Mouse (Mus musculus) adrenal gland, postnatal 25 days (tissue): ENCODE data around the gene App. TPM values are rescaled to one million over a fixed set of nuclear protein-coding genes. Genes with fewer than 3 reads are reported as not detected.

Experiments used
- DNase-seq: peaks from one replicate; pipeline ENCODE4 v3.0.0; 2021; ENCODE audit warnings: mixed read lengths
- total RNA-seq: library from RNA; stranded (reverse); gene quantifications from 2 replicates; pipeline ENCODE4 v1.2.3, GENCODE M21; 2021

The App gene
- total RNA-seq, 1 experiment from 2014 or later, result 357 TPM

DNA sequence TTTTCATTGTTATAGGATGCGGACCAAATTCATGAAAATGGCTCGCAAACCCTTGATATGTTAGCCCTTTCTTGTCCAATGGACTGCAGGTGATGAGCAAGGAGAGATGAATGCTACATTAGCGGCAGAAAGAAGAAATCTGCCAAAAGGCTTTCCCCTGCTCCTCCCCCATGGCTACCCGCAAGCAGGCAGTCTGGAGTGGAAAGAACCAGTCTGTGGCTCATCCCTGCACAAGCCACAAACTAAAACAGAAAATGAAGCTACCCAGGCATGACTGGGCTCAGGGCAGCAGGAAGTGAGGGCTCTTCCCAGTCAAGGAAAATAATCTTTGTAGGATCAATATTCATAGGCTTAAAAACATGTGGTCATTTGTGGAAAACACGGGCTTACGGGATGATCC lies 54.6 kb downstream of the App start:
- DNase-seq, result no peak

GRCm38 (mm10) chr16:85117541-85117940 lies 56.0 kb downstream of the App start:
- no peak for DNase-seq

- DNase-seq, result no peak
Observed at GRCm38 (mm10) chr16:85115837-85116236, 57.7 kb downstream of the App start.

GRCm38 (mm10) chr16:85114742-85115141 lies 58.8 kb downstream of the App start:
- no peak for DNase-seq

DNA sequence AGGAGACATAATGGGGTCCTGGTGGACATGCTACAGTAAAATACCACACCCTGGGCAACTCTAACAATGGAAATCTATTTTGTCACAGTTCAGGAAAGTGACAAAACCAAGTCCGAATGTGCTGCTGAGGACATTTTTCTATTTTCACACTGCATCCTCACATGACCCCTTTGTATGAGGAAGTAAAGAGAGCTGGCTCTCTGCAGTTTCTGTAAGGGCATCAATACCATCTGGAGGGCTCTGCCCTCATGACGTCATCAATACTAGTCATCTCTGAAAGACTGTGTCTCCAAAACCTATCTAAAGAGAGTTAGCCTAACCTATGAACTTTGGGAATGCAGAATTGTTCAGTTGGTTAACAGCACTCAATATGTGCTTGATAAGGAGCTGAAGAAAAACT lies 59.6 kb downstream of the App start:
- no peak for DNase-seq

GRCm38 (mm10) chr16:85112254-85112653 lies 61.3 kb downstream of the App start:
- DNase-seq, result no peak

GRCm38 (mm10) chr16:85110428-85110827 lies 63.1 kb downstream of the App start:
- DNase-seq, result no peak

DNA sequence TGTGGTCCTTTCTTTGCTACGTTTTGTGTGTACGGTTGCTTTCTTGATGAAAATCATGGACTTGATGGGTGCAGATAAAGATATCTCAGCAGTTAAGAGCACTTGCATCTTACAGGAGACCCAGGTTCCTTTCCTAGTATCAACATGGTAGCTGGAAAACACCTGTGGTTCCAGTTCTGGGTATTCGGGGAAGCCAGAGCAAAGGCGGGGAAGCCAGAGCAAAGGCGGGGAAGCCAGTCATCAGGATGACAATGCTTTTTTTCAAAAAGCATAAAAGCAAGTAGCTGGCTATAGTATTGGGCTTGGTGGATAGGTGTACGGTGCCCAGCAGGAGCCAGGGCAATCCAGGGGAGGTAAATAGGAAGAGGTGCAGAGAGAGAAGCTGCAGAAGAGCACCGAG lies 65.1 kb downstream of the App start:
- DNase-seq, result no peak

- DNase-seq, result no peak
Observed at GRCm38 (mm10) chr16:85106644-85107323, 66.8 kb downstream of the App start.

GRCm38 (mm10) chr16:85105603-85106002 lies 68.0 kb downstream of the App start:
- no peak for DNase-seq

DNA sequence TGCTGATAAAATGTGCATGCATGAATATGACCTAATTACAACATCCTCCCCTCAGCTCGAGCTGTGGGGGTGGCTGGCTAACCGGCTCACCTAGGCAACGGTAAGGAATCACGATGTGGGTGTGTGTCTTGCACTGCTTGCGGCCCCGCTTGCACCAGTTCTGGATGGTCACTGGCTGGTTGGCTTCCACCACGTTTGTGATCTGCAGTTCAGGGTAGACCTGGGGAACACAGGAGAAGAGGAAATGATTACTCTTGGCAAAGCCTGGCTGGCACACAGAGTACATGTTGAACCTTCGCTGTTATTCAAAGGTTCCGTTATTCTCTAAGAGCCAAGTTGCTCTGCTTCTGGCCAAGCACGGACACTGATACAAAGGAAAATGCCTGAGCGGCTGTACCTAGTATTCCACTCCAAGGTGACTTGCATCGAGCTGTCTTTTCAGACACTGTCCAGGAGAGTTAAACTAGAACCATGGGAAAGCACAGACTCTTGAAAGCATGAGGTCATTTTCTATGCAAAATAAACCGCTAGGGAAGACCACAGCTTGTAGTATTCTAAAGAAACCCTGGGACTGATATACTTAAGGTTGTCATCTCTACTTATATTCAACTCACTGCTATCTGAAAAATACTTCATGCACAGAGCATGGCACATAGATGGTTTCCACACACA lies 70.3 kb downstream of the App start:
- DNase-seq, result no peak

DNA sequence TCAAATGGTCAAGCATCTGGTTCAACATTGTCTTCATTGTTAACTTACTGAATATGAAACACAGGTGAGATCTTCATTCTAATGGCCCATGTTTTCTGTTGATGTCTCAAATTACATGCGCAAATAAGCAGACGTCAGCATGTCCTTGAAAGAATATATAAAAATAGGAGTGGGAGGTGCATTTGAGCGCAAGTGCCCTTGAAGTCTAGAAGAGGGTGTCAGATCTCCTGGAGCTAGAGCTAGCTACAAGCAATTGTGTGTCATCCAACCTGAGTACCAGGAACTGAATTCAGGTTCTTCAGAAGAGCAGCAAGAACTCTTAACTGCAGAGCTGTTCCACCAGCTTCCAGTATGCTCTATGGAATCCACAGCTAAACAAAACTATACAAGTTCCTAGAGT lies 72.0 kb downstream of the App start:
- DNase-seq, result no peak

- no peak for DNase-seq
Observed at GRCm38 (mm10) chr16:85100806-85101205, 72.8 kb downstream of the App start.

- no peak for DNase-seq
Observed at GRCm38 (mm10) chr16:85099487-85099886, 74.1 kb downstream of the App start.

DNA sequence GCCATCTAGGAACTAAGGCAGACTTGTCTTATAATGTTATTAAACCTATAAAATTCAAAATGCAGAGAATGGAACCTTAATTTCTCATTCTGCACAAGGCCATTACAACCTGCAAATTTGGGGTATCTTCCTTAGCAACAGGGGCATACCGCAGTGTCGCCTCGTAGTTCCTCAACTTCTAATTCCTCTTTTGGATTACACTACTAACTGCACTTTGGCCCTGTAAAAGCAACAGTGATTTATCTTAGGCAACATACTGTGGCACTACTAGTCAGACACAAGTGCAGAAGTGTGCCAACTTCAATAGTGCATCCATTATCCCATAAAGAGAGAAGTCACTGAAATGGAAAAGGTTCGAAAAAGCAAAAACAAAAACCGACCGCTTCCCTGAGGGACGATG lies 74.5 kb downstream of the App start:
- no peak for DNase-seq

DNA sequence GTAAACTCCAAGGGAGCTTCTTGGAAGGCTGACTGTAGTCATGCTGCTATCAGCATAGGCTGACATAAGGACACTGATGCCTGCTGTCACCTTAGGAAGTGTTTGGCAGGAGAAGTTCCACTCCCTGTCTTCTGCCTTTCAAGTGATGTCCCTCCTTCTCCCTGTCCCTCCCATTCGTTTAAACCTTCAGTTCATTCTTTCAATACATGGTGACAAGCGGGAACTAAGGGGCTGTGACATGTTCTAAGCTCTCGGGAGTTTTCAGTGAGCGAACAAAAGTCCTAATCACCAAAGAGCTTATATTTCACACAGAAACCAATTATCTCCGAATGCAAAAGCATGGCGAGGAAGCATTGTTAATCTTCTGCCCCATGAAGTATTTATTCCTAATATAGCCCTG lies 77.2 kb downstream of the App start:
- no peak for DNase-seq

GRCm38 (mm10) chr16:85095923-85096322 lies 77.6 kb downstream of the App start:
- DNase-seq, result no peak

DNA sequence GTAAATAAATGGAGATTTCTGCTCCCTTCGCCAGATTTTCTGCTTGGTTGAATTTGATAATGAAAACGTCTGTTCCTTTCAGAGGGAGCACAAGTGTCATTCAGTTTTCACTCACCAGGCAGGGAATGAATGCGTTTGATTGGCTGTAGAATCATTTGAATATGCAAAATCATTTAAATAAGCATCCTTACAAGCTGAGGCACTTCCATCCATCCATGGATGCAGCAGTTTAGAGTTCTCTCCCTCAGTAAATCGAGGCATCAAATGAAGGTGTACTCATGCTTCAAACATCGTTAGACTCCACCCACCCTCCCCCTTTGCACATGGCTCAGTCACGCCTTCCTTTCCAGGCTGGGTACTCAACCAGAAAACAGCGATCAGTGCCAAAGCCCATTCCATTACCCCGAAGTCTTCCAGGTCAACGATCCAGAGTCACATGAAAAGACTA lies 80.9 kb downstream of the App start:
- no peak for DNase-seq

GRCm38 (mm10) chr16:85092183-85092582 lies 81.4 kb downstream of the App start:
- no peak for DNase-seq

- no peak for DNase-seq
Observed at GRCm38 (mm10) chr16:85090992-85091391, 82.6 kb downstream of the App start.

- DNase-seq, result no peak
Observed at GRCm38 (mm10) chr16:85088126-85088525, 85.4 kb downstream of the App start.

GRCm38 (mm10) chr16:85086303-85086702 lies 87.3 kb downstream of the App start:
- peak; percentile 20 for DNase-seq

DNA sequence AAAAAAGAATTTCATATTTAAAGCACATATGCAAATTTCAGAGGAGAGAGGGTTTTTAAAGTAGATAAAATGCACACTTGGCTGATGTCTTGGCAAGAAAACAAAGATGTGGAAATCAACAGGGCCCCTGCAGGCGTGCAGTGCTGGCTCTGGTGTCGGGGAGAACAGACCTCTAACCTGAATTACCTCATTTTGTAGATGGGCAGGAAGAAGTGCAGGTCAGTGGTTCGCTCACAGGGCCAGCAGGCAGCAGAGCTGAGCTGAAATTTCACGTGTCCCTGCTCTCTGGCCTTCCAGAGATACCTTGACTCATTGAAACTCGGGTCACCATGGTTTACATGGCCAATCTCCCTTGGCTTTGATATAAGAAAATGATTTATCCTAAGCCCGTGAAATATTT lies 87.7 kb downstream of the App start:
- DNase-seq, result peak; percentile 16

GRCm38 (mm10) chr16:85084152-85084551 lies 89.4 kb downstream of the App start:
- no peak for DNase-seq
